Mouse (Mus musculus) embryonic facial prominence, embryonic 14.5 days (tissue): ENCODE data around the gene Pdp2. TPM values are rescaled to one million over a fixed set of nuclear protein-coding genes. Genes with fewer than 3 reads are reported as not detected.

ENCODE experiments used
- ATAC-seq: fragments of 200-750 bp; cut with Nextera tagmentation; 2 replicates; pipeline ENCODE4 v1.8.0; 2017; ENCODE audit warnings: low read depth, moderate number of reproducible peaks, moderate TSS enrichment
- DNase-seq: peaks from one replicate; pipeline ENCODE4 v3.0.0-alpha.2; 2015; ENCODE audit warnings: low spot score
- H3K27ac ChIP-seq: fragments of 300-500 bp; sonication (generic); replicated peaks from 2 replicates; pipeline ENCODE4 v1.5.1; 2014; ENCODE audit warnings: low read depth, mild to moderate bottlenecking, low read length, moderate library complexity
- H3K27me3 ChIP-seq: fragments of 300-500 bp; sonication (generic); replicated peaks from 2 replicates; pipeline ENCODE4 v1.6.1; 2014; ENCODE audit warnings: low read length; ENCODE audit not compliant: control insufficient read depth, insufficient read depth
- H3K36me3 ChIP-seq: fragments of 300-500 bp; sonication (generic); 2 replicates; pipeline ENCODE4 v1.6.1; 2014; ENCODE audit warnings: low read length, mixed read lengths; ENCODE audit not compliant: control insufficient read depth, insufficient read depth
- H3K4me1 ChIP-seq: fragments of 300-500 bp; sonication (generic); 2 replicates; pipeline ENCODE4 v1.6.1; 2014; ENCODE audit warnings: antibody characterized with exemption, low read length; ENCODE audit not compliant: control insufficient read depth, insufficient read depth
- H3K4me2 ChIP-seq: fragments of 300-500 bp; sonication (generic); 2 replicates; pipeline ENCODE4 v1.6.1; 2014; ENCODE audit warnings: low read depth, mild to moderate bottlenecking, low read length, moderate library complexity, mixed read lengths
- H3K4me3 ChIP-seq: fragments of 300-500 bp; sonication (generic); 2 replicates; pipeline ENCODE4 v1.5.1; 2014; ENCODE audit warnings: low read depth, mild to moderate bottlenecking, low read length
- H3K9ac ChIP-seq: fragments of 300-500 bp; sonication (generic); 2 replicates; pipeline ENCODE4 v1.6.1; 2014; ENCODE audit warnings: low read depth, mild to moderate bottlenecking, low read length, moderate library complexity, mixed read lengths
- H3K9me3 ChIP-seq: fragments of 300-500 bp; sonication (generic); 2 replicates; pipeline ENCODE4 v1.6.1; 2016; ENCODE audit warnings: low read length; ENCODE audit not compliant: control insufficient read depth
- WGBS: fragments of 180-500 bp; shearing (Covaris S2); extraction: QIAGEN DNeasy Blood & Tissue Kit; methylation state at CpG from one replicate; pipeline ENCODE4 v1.1.7; 2014; 5-methylcytosine and 5-hydroxymethylcytosine counted together
- polyA plus RNA-seq: library from polyadenylated mRNA; unstranded; fragments of >200 nt; fragmentation: Nextera tagmentation; extraction: Ambion mirVana; gene quantifications from 2 replicates; pipeline ENCODE4 v1.2.1, GENCODE M21; 2014

Pdp2 gene
- polyA plus RNA-seq, 1 experiment from 2014 or later, result 8.1 TPM

DNA sequence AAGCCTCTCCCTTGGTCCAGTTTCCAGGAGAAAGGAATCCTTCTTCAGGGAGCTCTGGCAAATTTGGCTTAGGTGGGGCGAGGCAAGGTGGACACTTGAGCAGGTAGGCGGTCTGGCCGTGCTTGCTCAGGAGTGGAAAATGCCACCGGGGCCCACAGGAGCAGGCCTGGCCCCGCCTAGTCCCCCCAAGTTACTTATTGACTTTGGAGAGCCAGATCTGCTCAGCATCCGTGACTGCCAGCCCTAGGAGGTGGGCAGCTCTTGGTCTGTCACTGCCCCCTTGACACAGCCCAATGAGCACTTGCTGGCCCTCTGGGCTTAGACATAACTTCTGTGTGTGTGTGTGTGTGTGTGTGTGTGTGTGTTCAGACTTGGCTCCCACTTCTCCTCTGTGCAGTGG, 32.9 kb downstream of the Pdp2 start, which contains the start of gene Cdh16:
Gene Cdh16 (minus strand): TSS at position 236 of the 400 bp plus-strand sequence.
- Histone ChIP-seq H3K36me3 (no peaks in the 10 kb centered on the region), H3K9me3 (no peaks in the 10 kb centered on the region), H3K27me3 (no peaks in the 10 kb centered on the region), H3K4me1 (no peaks in the 10 kb centered on the region), H3K4me2 (no peak within 1 kb of the TSS), H3K9ac (no peak within 1 kb of the TSS), H3K4me3 (no peak within 1 kb of the TSS), H3K27ac (no peak within 1 kb of the TSS)
- ATAC-seq (no peak), DNase-seq (no peak)
- WGBS, result 70% methylated on average over 6 of the region's 6 CpGs

DNA sequence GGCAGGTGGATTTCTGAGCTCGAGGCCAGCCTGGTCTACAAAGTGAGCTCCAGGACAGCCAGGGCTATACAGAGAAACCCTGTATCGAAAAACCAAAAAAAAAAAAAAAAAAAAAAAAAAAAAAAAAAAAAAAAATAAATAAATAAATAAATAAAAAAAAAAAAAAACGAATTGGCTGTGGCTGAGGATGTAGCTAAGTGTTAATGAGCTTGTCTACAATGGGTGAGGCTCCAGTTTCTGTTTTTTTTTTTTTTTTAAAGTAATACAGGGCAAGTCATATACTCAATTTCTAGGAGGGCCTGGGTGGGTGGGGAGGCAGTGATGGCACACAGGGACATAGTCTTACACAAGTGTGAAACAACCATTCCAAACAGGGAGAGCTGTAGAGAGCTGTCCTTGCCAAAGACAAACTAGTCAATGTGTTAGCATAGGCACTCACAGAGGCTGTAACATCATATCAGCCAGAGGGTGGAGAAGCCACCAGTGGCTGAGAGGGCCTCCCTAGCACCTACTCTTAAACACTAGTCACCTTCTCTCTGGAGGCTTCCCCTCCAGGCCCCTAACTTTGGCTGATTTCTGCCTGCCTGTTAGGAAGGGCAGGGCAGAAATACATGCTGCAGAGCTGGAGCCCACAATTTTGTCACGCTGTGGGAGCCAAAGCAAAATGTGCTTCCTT, 36.0 kb downstream of the Pdp2 start:
- H3K9ac ChIP-seq, result no peak overlapping the region
- H3K27ac ChIP-seq, result no peak overlapping the region
- peaks cover 12% of the 10 kb centered on the region for H3K27me3 ChIP-seq
- WGBS, result 63% methylated on average over 3 of the region's 4 CpGs
- DNase-seq (no peak), ATAC-seq (no peak)
- no peaks in the 10 kb centered on the region for H3K9me3 ChIP-seq
- H3K4me3 ChIP-seq, result no peak overlapping the region
- H3K36me3 ChIP-seq, result no peaks in the 10 kb centered on the region
- 0 out of 2 replicates have a peak, but pooled peaks cover 4% of the 10 kb centered on the region for H3K4me1 ChIP-seq
- H3K4me2 ChIP-seq, result no peak overlapping the region

DNA sequence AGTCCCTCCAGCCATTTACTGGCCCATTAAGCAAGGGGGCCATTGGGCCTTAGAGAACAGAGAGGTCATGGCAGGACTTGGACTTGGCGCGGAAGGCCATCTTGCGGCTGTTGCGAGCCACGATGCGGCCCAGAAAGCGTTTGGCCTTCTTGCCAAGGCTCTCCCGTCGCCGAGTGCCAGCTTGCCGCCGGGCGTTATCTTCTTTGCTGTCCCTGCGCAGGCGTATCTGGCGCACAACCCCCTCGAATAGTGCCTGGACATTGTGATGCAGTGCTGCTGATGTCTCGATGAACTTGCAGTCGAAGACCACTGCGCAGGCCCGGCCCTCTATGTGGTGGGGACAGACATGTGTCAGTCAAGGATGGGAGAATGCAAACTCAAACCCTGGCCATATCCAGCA, 37.2 kb downstream of the Pdp2 start:
- DNase-seq (no peak), ATAC-seq (no peak)
- no peak overlapping the region for H3K27ac ChIP-seq
- peaks cover 13% of the 10 kb centered on the region for H3K27me3 ChIP-seq
- 0 out of 2 replicates have a peak, but pooled peaks cover 4% of the 10 kb centered on the region for H3K4me1 ChIP-seq
- 94% methylated on average over 21 of the region's 21 CpGs for WGBS
- H3K36me3 ChIP-seq, result no peaks in the 10 kb centered on the region
- no peak overlapping the region for H3K9ac ChIP-seq
- H3K4me2 ChIP-seq, result no peak overlapping the region
- no peak overlapping the region for H3K4me3 ChIP-seq
- no peaks in the 10 kb centered on the region for H3K9me3 ChIP-seq

DNA sequence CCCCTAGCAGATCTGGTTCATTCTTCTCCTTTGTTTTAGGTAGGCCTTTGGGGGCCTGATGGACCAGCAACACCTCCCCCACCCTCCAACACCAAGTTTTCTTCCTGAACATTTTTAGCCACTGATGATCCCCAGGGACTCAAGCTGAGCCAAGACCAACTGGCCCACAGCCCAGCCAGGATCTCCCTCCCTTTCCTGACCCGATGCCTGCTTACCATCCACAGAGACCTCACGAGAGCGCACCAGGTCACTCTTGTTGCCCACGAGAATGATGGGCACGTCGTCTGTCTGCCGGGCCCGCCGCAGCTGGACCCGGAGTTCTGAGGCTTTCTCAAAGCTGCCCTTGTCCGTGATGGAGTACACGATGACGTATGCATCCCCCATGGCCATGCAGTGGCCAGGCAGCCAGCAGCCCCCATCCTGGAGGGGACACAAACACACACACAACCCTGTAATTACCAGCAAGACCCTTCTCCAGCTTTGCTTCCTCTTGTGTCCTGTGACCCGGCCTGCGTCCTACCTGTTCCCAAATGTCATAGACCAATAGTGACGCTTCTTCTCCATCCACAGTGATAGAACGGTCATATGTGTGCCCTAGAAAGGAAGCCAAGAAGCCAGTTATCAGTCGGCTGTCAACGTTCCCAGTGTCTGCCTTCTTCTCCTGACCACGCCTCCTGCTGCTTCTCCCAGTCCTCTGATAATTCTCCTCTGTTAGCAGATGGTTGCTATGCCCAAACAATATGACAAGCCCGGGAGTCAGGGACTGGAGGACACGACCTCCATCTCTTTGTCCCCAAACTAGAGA, 38.3 kb downstream of the Pdp2 start:
- DNase-seq (no peak), ATAC-seq (no peak)
- H3K4me1 ChIP-seq, result 0 out of 2 replicates have a peak, but pooled peaks cover 4% of the 10 kb centered on the region
- no peaks in the 10 kb centered on the region for H3K9me3 ChIP-seq
- 71% methylated on average over 22 of the region's 22 CpGs for WGBS
- peaks cover 13% of the 10 kb centered on the region for H3K27me3 ChIP-seq
- no peaks in the 10 kb centered on the region for H3K36me3 ChIP-seq
- no peak overlapping the region; the same call in 1 of the 2 replicates for H3K4me2 ChIP-seq
- H3K9ac ChIP-seq, result no peak overlapping the region
- no peak overlapping the region for H3K4me3 ChIP-seq
- H3K27ac ChIP-seq, result no peak overlapping the region

DNA sequence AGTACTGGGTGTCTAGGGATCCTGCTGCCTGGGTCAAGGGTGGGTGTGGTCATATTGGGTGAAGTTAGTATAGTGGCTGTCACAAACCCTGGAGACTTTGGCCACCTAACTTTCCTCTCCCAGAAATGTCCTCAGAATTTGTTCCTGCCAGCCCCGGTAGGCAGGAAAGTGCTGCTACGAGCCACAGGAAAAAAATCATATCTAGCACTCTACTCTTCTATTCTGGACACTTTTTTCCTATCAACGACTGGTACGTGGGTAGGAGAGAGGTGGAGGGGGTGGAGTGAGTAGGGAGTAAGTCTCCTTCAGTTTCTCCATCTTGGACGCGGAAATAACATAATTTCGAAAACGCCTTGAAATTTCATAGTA, 38.8 kb downstream of the Pdp2 start:
- Histone ChIP-seq H3K4me1 (0 out of 2 replicates have a peak, but pooled peaks cover 4% of the 10 kb centered on the region), H3K4me3 (peak overlapping the region; percentile 38), H3K27ac (no peak overlapping the region), H3K36me3 (no peaks in the 10 kb centered on the region), H3K9ac (peak overlapping the region; percentile 57; the same call in 1 of the 2 replicates), H3K4me2 (peak overlapping the region; percentile 66), H3K9me3 (no peaks in the 10 kb centered on the region), H3K27me3 (peaks cover 13% of the 10 kb centered on the region)
- DNase-seq, result no peak
- no peak for ATAC-seq
- WGBS, result 40% methylated on average over 8 of the region's 8 CpGs

DNA sequence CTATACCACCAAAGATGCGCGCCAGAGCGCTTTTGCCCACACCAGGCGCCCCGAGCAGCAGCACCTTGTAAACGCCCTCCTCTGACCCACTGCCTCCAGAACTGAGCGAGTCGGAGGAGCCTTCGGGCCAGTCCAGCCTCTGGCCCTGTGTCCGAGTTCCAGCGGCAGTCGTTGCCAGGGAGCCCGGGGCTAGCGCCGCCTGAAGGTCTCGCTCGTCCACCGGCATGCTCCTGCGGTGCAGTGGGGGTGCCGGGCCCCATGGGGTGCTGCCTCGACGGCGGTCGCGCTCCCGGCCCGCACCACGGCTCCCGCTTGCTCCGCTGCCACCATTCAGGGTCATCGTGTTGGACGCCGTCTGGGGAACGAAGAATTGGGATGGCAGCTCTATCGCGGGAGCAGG, 39.3 kb downstream of the Pdp2 start:
- Histone ChIP-seq H3K36me3 (no peaks in the 10 kb centered on the region), H3K27me3 (peaks cover 13% of the 10 kb centered on the region), H3K9ac (peak overlapping the region; percentile 57), H3K9me3 (no peaks in the 10 kb centered on the region), H3K4me2 (peak overlapping the region; percentile 66), H3K27ac (no peak overlapping the region), H3K4me1 (0 out of 2 replicates have a peak, but pooled peaks cover 4% of the 10 kb centered on the region), H3K4me3 (peak overlapping the region; percentile 38)
- DNase-seq, result no peak
- 3% methylated on average over 24 of the region's 36 CpGs for WGBS
- no peak for ATAC-seq

DNA sequence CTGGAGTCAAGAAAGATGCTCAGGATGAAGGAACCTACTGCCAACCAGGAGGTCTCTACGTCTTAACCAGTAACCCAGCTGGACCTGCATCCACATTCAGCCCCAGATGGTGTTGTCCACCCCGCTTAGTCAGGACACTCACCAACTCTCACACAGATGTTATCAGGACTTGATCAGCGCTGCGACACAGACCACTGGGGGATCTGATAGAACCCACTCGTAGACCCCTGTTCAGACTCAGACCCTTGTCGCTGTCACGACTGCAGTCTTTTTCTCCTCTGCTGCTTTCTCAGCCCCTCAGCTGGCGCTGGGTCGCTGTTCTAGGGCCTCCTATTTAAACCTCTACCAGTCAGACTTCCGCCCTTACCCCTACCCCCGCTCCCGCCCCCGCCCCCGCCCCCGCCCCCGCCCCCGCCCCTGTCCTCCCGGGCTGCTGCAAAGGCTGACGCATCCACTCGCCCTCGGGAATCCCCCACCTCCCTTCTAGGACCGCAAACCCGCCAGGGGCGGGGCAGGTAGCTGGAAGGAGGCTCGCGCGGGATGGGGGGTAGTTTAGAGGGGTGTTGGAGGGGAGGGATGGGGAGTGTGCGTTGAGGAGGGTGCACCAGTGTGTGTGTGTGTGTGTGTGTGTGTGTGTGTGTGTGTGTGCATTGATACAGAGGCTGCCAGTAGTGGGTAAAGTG, 39.9 kb downstream of the Pdp2 start, which contains the start of gene Rrad:
Gene Rrad (minus strand): TSS at position 347 of the 683 bp plus-strand sequence.
- Histone ChIP-seq H3K36me3 (no peaks in the 10 kb centered on the region), H3K4me2 (peak within 1 kb of the TSS; percentile 66)
- peak; percentile 82 for ATAC-seq

DNA sequence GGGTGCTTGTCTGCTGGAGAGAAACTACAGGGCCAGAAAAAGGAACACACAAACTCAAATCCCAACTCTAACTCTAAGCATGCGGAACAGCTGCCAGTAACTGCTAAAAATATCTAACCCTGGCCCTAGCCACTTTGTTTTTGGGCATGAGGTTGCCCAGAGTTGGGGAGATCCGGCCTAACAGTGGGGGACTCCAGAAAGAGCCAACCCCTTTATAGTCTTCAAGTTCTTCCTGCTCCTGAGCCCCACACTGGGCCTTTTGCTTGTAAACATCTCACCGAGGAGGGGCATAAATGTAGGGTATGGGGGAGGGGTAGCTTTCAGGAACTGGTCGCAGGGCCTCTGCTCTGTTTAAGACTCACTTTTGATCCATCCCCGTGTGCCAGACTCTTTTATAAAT, 40.7 kb downstream of the Pdp2 start:
- WGBS, result 30% methylated on average over 5 of the region's 5 CpGs
- peaks cover 13% of the 10 kb centered on the region for H3K27me3 ChIP-seq
- H3K36me3 ChIP-seq, result 0 out of 2 replicates have a peak, but pooled peaks cover 2% of the 10 kb centered on the region
- DNase-seq (peak; percentile 12), ATAC-seq (no peak)
- H3K4me3 ChIP-seq, result peak overlapping the region; percentile 38; the same call in 1 of the 2 replicates
- no peak overlapping the region for H3K9ac ChIP-seq
- H3K9me3 ChIP-seq, result no peaks in the 10 kb centered on the region
- peak overlapping the region; percentile 66; the same call in 1 of the 2 replicates for H3K4me2 ChIP-seq
- H3K4me1 ChIP-seq, result 0 out of 2 replicates have a peak, but pooled peaks cover 4% of the 10 kb centered on the region
- peak overlapping the region; percentile 41 for H3K27ac ChIP-seq

More for the DNA sequence above, 39.9 kb downstream of the Pdp2 start, which contains the start of gene Rrad:
- Histone ChIP-seq H3K9me3 (no peaks in the 10 kb centered on the region), H3K9ac (peak within 1 kb of the TSS; percentile 57), H3K27ac (peak within 1 kb of the TSS; percentile 41), H3K4me1 (0 out of 2 replicates have a peak, but pooled peaks cover 4% of the 10 kb centered on the region), H3K4me3 (peak within 1 kb of the TSS; percentile 38), H3K27me3 (peaks cover 13% of the 10 kb centered on the region)
- DNase-seq, result peak; percentile 80
- under 1% methylated on average over 21 of the region's 28 CpGs for whole genome bisulfite sequencing
